Mouse (Mus musculus) lung, postnatal 10 days (tissue): ENCODE measurements around the gene Gm21188.
A peak's percentile ranks its signal among the peaks of the same experiment; 100 is the strongest.
"Not testable (repeated sequence)": the region's sequence is repeated elsewhere in the genome, so short reads cannot be mapped to it uniquely, and the experiment has no call there.

Experiments
- DNase-seq: peaks from one replicate; pipeline ENCODE4 v3.0.0; 2021

Gm21188 gene

DNA sequence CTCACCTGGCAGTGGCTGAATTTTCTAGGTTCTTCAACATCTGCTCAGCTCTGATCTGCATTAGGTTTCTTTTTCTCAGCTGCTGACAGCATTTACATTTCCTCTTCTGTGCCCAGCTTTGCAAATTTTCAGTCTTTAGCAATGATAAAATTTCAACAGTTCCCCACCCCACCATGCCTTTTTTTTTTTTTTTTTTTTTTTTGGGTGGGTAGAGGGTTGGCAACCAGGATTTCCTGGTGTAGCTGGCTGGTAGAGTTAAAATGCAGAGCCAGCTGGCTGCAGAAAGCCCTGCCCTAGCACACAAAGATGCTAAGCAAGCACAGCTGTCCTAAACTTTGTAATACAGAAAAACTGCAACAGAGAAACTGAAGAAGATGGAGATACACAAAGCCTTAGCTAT is at the start of gene Gm21188:
Gene Gm21188 (minus strand): TSS at position 110 of the 400 bp plus-strand sequence.
- not testable (repeated sequence) for DNase-seq

- DNase-seq, result not testable (repeated sequence)
Measured at GRCm38 (mm10) chr13:120099327-120099726, 47.3 kb upstream of the Gm21188 start.

GRCm38 (mm10) chr13:120096938-120097256 is 44.9 kb upstream of the Gm21188 start:
- DNase-seq, result not testable (repeated sequence)

- not testable (repeated sequence) for DNase-seq
Measured at GRCm38 (mm10) chr13:120096241-120096937, 44.4 kb upstream of the Gm21188 start.

DNA sequence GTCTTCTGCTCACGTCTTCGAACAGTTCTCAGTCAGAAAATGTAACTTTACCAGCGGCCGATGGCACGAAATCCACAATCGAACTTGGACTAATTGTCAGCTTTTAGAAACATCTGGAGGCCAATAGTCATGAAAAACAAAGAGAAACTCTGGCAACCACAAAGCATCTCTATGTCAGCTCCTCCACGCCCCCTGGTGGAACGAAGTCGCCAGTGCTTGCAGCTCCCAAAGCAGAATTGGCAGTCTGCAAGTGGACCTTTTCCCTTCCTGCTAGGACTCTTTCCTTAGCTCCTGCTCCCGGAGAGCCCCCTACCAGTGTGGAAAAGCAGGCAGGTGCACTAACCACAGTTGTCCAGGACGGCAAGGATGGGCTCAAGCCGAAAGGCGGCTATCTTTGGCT is 41.0 kb upstream of the Gm21188 start:
- not testable (repeated sequence) for DNase-seq

DNA sequence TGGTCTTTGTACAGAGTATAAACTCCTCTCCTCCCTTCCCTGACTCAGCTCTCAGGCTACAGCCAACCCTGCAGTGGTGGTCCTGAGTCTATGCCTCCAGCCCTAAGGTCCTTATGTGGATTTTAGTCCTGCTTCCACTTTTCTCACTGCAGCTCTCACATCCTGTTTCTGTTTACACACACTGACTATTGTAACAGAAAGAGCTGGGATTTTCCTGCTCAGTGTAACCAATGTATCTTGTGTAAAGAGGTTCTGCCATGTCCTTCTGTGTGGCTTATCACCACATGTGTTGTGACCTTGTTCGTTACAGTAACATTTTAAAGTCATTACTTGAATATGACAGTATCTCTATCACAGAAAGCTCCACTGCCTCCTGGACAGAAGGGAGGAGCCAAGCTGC is 27.6 kb upstream of the Gm21188 start:
- not testable (repeated sequence) for DNase-seq

GRCm38 (mm10) chr13:120070878-120071277 is 18.9 kb upstream of the Gm21188 start:
- DNase-seq, result not testable (repeated sequence)

- DNase-seq, result not testable (repeated sequence)
Measured at GRCm38 (mm10) chr13:120070012-120070598, 18.1 kb upstream of the Gm21188 start.

GRCm38 (mm10) chr13:120063439-120064089 is 11.6 kb upstream of the Gm21188 start:
- not testable (repeated sequence) for DNase-seq

DNA sequence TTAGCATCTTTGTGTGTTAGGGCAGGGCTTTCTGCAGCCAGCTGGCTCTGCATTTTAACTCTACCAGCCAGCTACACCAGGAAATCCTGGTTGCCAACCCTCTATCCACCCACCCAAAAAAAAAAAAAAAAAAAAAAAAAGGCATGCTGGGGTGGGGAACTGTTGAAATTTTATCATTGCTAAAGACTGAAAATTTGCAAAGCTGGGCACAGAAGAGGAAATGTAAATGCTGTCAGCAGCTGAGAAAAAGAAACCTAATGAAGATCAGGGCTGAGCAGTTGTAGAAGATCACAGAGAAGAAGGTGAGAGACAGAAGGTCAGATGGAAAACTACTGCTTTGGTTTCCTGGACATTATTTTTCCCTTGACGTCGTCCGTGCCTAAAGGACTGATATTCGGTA is 10.9 kb upstream of the Gm21188 start:
- not testable (repeated sequence) for DNase-seq

- DNase-seq, result not testable (repeated sequence)
Measured at GRCm38 (mm10) chr13:120048608-120049007, 3.4 kb downstream of the Gm21188 start.

DNA sequence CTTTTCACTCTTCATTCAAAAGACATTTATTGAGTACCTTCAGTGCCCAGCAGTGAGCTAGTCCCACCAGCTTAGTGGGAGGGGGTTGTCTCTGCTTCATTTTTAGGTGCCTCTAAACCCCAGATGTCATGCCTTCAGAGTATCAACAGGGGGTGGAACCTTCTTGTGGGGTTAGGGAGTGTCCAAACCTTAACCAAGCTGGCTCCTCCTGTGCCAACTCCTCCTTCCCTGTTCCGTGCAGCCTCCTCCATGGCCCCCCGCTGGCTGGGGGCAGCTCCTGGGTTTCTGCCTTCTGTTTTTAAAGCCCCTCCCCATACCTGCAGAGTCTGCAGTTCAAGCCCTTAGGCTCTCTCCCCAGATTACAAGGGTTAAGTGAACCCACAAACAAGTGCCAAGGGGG is 3.8 kb downstream of the Gm21188 start:
- DNase-seq, result not testable (repeated sequence)

DNA sequence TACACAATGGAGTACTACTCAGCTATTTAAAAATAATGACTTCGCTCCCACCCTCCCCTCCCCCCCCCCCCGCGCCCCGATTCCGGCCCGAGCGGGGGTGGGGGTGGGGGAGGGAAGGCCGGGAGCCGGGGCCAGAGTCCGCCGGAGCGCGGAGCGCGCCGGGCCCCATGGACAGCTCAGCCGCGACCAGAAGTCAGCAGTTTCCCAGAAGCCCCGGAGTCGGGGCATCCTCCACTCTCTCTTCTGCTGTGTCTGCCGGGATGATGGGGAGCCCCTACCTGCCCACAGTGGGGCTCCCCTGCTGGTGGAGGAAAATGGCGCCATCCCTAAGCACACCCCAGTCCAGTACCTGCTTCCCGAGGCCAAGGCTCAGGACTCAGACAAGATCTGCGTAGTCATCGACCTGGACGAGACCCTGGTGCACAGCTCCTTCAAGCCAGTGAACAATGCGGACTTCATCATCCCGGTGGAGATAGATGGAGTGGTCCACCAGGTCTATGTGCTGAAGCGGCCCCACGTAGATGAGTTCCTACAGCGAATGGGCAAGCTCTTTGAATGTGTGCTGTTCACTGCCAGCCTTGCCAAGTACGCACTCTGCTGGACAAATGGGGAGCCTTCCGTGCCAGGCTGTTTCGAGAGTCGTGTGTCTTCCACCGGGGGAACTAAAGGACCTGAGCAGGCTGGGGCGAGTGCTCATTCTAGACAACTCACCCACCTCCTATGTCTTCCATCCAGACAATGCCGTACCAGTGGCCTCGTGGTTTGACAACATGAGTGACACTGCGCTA is 5.4 kb downstream of the Gm21188 start:
- not testable (repeated sequence) for DNase-seq

DNA sequence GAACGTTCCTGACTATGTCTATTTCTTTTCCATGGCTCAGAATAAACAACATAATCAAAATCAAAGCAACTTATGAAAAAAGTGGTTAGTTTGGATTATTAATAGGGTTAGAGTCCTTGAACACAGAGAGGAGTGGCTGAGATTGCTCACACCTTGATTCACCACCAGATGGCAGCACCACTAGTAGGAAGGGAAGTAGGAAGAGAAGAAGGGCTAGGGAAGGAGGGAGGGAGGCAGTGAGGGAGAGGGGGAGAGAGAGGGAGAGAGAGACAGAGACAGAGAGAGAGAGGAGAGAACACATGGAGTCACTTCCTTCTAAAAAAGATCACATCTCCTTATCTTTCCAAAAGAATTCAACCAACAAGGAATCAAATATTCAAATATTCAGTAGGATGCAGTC is 10.8 kb downstream of the Gm21188 start:
- peak; percentile 50 for DNase-seq

- DNase-seq, result not testable (repeated sequence)
Measured at GRCm38 (mm10) chr13:120037881-120038280, 14.1 kb downstream of the Gm21188 start.

- DNase-seq, result peak; percentile 23
Measured at GRCm38 (mm10) chr13:120036577-120037115, 15.3 kb downstream of the Gm21188 start.

DNA sequence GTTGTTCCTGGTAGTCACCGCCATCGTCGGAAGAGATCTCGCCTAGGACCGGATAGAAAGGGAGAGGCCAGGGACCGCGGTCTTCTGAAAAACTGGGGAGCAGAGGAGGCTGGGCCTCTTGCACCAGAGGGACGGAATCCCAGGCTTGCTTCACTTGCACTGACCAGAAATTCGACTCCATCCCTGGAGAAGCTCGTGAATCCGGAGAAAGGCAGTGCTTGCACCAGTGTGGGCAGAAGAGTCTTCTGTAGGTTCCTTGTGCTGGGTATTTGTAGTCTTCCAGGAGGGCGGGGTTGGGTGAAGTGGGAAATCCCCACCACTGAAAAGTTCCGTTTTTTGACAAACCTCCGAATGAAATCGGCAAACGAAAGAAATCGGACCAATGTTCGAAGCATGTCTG is 16.8 kb downstream of the Gm21188 start:
- DNase-seq, result not testable (repeated sequence)

- DNase-seq, result not testable (repeated sequence)
Measured at GRCm38 (mm10) chr13:120034637-120035036, 17.4 kb downstream of the Gm21188 start.

- DNase-seq, result peak; percentile 45
Measured at GRCm38 (mm10) chr13:120033516-120034190, 18.3 kb downstream of the Gm21188 start.

DNA sequence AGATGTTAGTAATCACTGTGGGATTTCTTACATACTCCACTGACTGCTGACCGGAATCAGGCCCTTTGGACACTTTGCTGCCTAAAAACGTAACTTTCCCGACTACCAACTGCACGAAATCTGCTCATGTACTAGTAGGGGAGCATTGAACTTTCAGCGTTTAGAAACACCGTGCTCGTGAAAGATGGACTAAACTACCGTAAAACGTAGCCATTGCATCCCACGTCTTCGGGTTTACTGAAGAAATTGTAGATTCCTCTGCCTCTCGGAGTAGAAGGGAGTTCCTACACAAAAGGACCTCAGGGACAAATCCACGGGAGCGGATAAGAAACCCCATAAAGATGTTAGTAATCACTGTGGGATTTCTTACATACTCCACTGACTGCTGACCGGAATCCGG is 20.3 kb downstream of the Gm21188 start:
- peak; percentile 34 for DNase-seq

DNA sequence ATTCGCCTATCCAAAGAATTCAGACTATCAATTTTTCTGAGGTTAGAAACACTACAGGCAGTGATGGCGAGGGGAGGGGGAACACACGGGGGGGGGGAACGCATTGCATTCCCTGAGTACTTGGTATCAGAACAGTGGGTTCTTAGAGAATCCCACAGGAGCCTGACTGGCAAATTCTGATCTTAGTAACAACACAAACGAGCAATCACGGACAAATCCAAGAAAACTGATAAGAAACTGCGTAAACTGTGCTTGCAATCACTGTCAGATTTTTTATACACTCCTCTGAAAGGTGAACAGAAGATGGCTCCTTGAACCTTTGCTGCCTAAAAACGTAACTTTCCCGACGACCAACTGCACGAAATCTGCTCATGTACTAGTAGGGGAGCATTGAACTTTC is 24.6 kb downstream of the Gm21188 start:
- not testable (repeated sequence) for DNase-seq

- not testable (repeated sequence) for DNase-seq
Measured at GRCm38 (mm10) chr13:120026911-120027310, 25.1 kb downstream of the Gm21188 start, which contains the start of gene Gm36079. Gene Gm36079, minus strand, starts transcription at chr13:120027011.
